Mouse (Mus musculus) natural killer cell, adult 2 months (primary cell): ENCODE measurements around the gene Fat4.

Source experiments
- DNase-seq, 2 experiments: peaks; one replicate each; pipeline ENCODE4 v3.0.0; 2022; ENCODE audit warnings: low spot score in 2 of 2

Fat4 gene

GRCm38 (mm10) chr3:38886890-38887355 lies at the start of gene Fat4:
Gene Fat4, plus strand, starts transcription at chr3:38886940.
- DNase-seq = no peak

GRCm38 (mm10) chr3:38839438-38839837 lies 47.3 kb upstream of the Fat4 start:
- no peak for DNase-seq

- no peak for DNase-seq
These were observed 43.7 kb upstream of the Fat4 start for GRCm38 (mm10) chr3:38843000-38843538.

GRCm38 (mm10) chr3:38846602-38847382 lies 39.9 kb upstream of the Fat4 start:
- DNase-seq = no peak

GRCm38 (mm10) chr3:38849077-38849476 lies 37.7 kb upstream of the Fat4 start:
- no peak for DNase-seq

- DNase-seq = no peak
These were observed 37.2 kb upstream of the Fat4 start for GRCm38 (mm10) chr3:38849536-38849935.

GRCm38 (mm10) chr3:38853650-38854049 lies 33.1 kb upstream of the Fat4 start:
- no peak for DNase-seq

GRCm38 (mm10) chr3:38860683-38861082 lies 26.1 kb upstream of the Fat4 start:
- no peak for DNase-seq

GRCm38 (mm10) chr3:38871291-38871690 lies 15.4 kb upstream of the Fat4 start:
- no peak for DNase-seq

- DNase-seq = no peak
These were observed 10.9 kb upstream of the Fat4 start for GRCm38 (mm10) chr3:38875872-38876271.

- no peak for DNase-seq
These were observed 10.0 kb upstream of the Fat4 start for GRCm38 (mm10) chr3:38876706-38877105.

GRCm38 (mm10) chr3:38882778-38883177 lies 4.0 kb upstream of the Fat4 start:
- no peak for DNase-seq

- no peak for DNase-seq
These were observed 3.1 kb upstream of the Fat4 start for GRCm38 (mm10) chr3:38883676-38884075.

- DNase-seq = peak; percentile 40 to 50
These were observed 2.5 kb upstream of the Fat4 start for GRCm38 (mm10) chr3:38884276-38884675.

GRCm38 (mm10) chr3:38884919-38885418 lies 1.8 kb upstream of the Fat4 start:
- no peak for DNase-seq

GRCm38 (mm10) chr3:38885481-38886001 lies 1.2 kb upstream of the Fat4 start:
- peak; percentile 21 to 28 for DNase-seq

- DNase-seq = no peak
These were observed 499 bp upstream of the Fat4 start for GRCm38 (mm10) chr3:38886061-38886821.

- DNase-seq = peak; percentile 5 to 13
These were observed 746 bp downstream of the Fat4 start for GRCm38 (mm10) chr3:38887381-38887991.

GRCm38 (mm10) chr3:38888111-38888510 lies 1.4 kb downstream of the Fat4 start:
- DNase-seq = peak; percentile 16 to 26

GRCm38 (mm10) chr3:38892791-38893224 lies 6.1 kb downstream of the Fat4 start:
- no peak for DNase-seq

- no peak for DNase-seq
These were observed 14.1 kb downstream of the Fat4 start for GRCm38 (mm10) chr3:38900839-38901238.

GRCm38 (mm10) chr3:38906832-38907231 lies 20.1 kb downstream of the Fat4 start:
- no peak for DNase-seq
